11 mouse cellular contexts compared by ENCODE assay signal in the genomic region with DNA sequence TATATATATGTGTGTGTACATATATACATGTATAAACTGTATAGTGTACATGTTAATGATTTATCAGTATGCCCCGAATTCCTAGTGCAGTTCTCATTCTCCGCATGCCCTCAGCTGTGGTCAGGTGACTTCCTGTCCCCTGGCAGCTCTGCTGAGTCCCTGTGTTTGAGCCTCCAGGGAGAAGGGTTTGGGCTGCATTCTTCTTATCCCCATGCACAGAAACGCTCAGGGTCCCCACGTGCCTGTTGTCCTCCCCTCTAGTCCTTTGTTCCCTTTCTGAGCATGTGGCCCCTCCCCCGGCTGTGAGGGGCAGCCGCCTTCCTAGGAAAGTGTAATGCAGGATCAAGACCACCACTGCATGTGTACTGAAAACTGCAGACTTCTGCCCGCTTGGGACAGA. TPM values are rescaled to one million over a fixed set of nuclear protein-coding genes. Genes with fewer than 3 reads are reported as not detected.
A peak's percentile ranks its signal among the peaks of the same experiment; 100 is the strongest.
DNase-seq lines count a peak whose midpoint lies in the region; ATAC-seq and TF ChIP-seq lines count a peak whose summit lies in the region.
"Had no signal": no experiment of that assay in that cellular context is flagged by ENCODE, and none has a peak within 500 bp of the region (broad histone marks: within the 10 kb centered on the region; RNA-seq: fewer than 3 reads in every experiment).

No protein-coding gene starts in this region.

- no peaks in the 10 kb centered on the region for H3K9me3 ChIP-seq in kidney, embryonic 15.5 days (replicated peaks)
- no peaks in the 10 kb centered on the region for H3K9me3 ChIP-seq in hindbrain, postnatal 0 days (ENCODE audit: low read length)

- no peak overlapping the region for H3K4me2 ChIP-seq in kidney, embryonic 15.5 days
- no peak overlapping the region for H3K4me2 ChIP-seq in hindbrain, postnatal 0 days (ENCODE audit: low read depth, low read length)
- H3K4me2 ChIP-seq: heart, embryonic 11.5 days had no signal

- no peak for TF ChIP-seq CTCF in kidney, adult 2 months (conservative IDR thresholded peaks at IDR 0.05; ENCODE audit: insufficient read depth, insufficient read length, low read depth, low read length)
- TF ChIP-seq CTCF in hindbrain, postnatal 0 days (IDR thresholded peaks at IDR 0.05; ENCODE audit: low read depth), result no peak

- whole genome bisulfite sequencing in kidney, embryonic 15.5 days, result 11% methylated on average over 7 of the region's 7 CpGs
- WGBS in kidney, adult 2 months, result 19% methylated on average over 7 of the region's 7 CpGs
- 13% methylated on average over 7 of the region's 7 CpGs for WGBS in hindbrain, postnatal 0 days

- H3K27ac ChIP-seq in kidney, embryonic 15.5 days, result peak overlapping the region; percentile 76
- no peak overlapping the region for H3K27ac ChIP-seq in kidney, adult 2 months (ENCODE audit: insufficient read depth, low read depth, low read length)
- no peak overlapping the region for H3K27ac ChIP-seq in hindbrain, postnatal 0 days
- H3K27ac ChIP-seq: macrophage had no signal

- TF ChIP-seq POLR2A in kidney, adult 2 months (IDR thresholded peaks at IDR 0.05; ENCODE audit: low read depth, low read length), result no peak

- peaks cover 19% of the 10 kb centered on the region for H3K36me3 ChIP-seq in kidney, embryonic 15.5 days
- no peaks in the 10 kb centered on the region for H3K36me3 ChIP-seq in kidney, adult 2 months (ENCODE audit: control insufficient read depth, insufficient read depth, low read length)
- peaks cover 21% of the 10 kb centered on the region; the same call in 1 of the 2 replicates for H3K36me3 ChIP-seq in hindbrain, postnatal 0 days (ENCODE audit: insufficient read depth, low read length)

- H3K27me3 ChIP-seq in kidney, embryonic 15.5 days, result no peaks in the 10 kb centered on the region
- no peaks in the 10 kb centered on the region for H3K27me3 ChIP-seq in kidney, adult 2 months (replicated peaks; ENCODE audit: control insufficient read depth, insufficient read depth, low read length)
- H3K27me3 ChIP-seq in hindbrain, postnatal 0 days (ENCODE audit: insufficient read depth, low read length), result no peaks in the 10 kb centered on the region
- H3K27me3 ChIP-seq: CH12.LX had no signal

- H3K4me3 ChIP-seq in kidney, embryonic 15.5 days (replicated peaks), result no peak overlapping the region
- H3K4me3 ChIP-seq in kidney, adult 2 months (ENCODE audit: insufficient read depth, low read depth, low read length), result no peak overlapping the region
- no peak overlapping the region for H3K4me3 ChIP-seq in hindbrain, postnatal 0 days (ENCODE audit: low read length)

- DNase-seq in kidney, adult 2 months, result no peak
- peak; percentile 20 for DNase-seq in thymus, postnatal 4 days
- no peak for DNase-seq in thymus, adult 18-20 months
- peak; percentile 13 for DNase-seq in hindbrain, postnatal 0 days (ENCODE audit: low spot score)
- DNase-seq in T-cell, adult 2 months (ENCODE audit: low spot score), result no peak

- H3K9ac ChIP-seq in kidney, embryonic 15.5 days, result no peak overlapping the region
- no peak overlapping the region for H3K9ac ChIP-seq in hindbrain, postnatal 0 days (replicated peaks; ENCODE audit: low read length)

- H3K4me1 ChIP-seq in kidney, embryonic 15.5 days, result peaks cover 22% of the 10 kb centered on the region
- no peaks in the 10 kb centered on the region for H3K4me1 ChIP-seq in kidney, adult 2 months (ENCODE audit: control insufficient read depth, insufficient read depth, low read length)
- no peaks in the 10 kb centered on the region for H3K4me1 ChIP-seq in hindbrain, postnatal 0 days (ENCODE audit: insufficient read depth, low read length)

- ATAC-seq in kidney, embryonic 15.5 days (replicated peaks; ENCODE audit: low FRiP score), result peak; percentile 68
- ATAC-seq in hindbrain, postnatal 0 days, result 0 out of 2 replicates have a peak, but pooled peaks have one; percentile 28
- ATAC-seq in cerebellum, adult (ENCODE audit: insufficient number of reproducible peaks, low FRiP score, low TSS enrichment), result no peak
- no peak for ATAC-seq in erythroid progenitor cell, adult 5-6 weeks (replicated peaks; ENCODE audit: low FRiP score, poor library complexity, severe bottlenecking)

RNA-seq across cellular contexts. Expression of gene Mybphl, which starts 3.8 kb away (rescaled TPM):
- polyA plus RNA-seq in kidney, embryonic 15.5 days (2015; fragmentation: Nextera tagmentation; extraction: Ambion mirVana), result not detected in 2 replicates
- 0.06 TPM in 1 of 2 replicates, not detected in the other for polyA plus RNA-seq in kidney, adult 2 months (2012; rRNA removed)
- total RNA-seq in hindbrain, postnatal 0 days (2014; rRNA removed), result 0.36 TPM in 1 of 2 replicates, not detected in the other
- 0.11 and 0.19 TPM in 2 replicates for polyA plus RNA-seq in hindbrain, postnatal 0 days (2015; fragmentation: Nextera tagmentation; extraction: Ambion mirVana)
- not detected in 2 replicates for total RNA-seq in erythroid progenitor cell, adult 5-6 weeks (2015; ENCODE audit: low replicate concordance)
- not detected in 2 replicates for total RNA-seq in erythroid progenitor cell, adult 5-6 weeks (2017; ENCODE audit: low replicate concordance)
- total RNA-seq: CH12.LX had no signal
- polyA plus RNA-seq: macrophage had no signal

RNA-seq across cellular contexts. Expression of gene Psrc1, which starts 22.7 kb away (rescaled TPM):
- 47.2 and 48.8 TPM in 2 replicates for polyA plus RNA-seq in kidney, embryonic 15.5 days (2015; fragmentation: Nextera tagmentation; extraction: Ambion mirVana)
- 1.6 and 1.7 TPM in 2 replicates for polyA plus RNA-seq in kidney, adult 2 months (2012; rRNA removed)
- total RNA-seq in hindbrain, postnatal 0 days (2014; rRNA removed), result 11.0 and 15.0 TPM in 2 replicates
- 8.4 and 11.0 TPM in 2 replicates for polyA plus RNA-seq in hindbrain, postnatal 0 days (2015; fragmentation: Nextera tagmentation; extraction: Ambion mirVana)
- 42.2 and 46.9 TPM in 2 replicates for total RNA-seq in erythroid progenitor cell, adult 5-6 weeks (2015; ENCODE audit: low replicate concordance)
- total RNA-seq in erythroid progenitor cell, adult 5-6 weeks (2017; ENCODE audit: low replicate concordance), result 58.9 and 59.7 TPM in 2 replicates

RNA-seq across cellular contexts. Expression of gene Celsr2, which starts 54.5 kb away (rescaled TPM):
- polyA plus RNA-seq in kidney, embryonic 15.5 days (2015; fragmentation: Nextera tagmentation; extraction: Ambion mirVana), result 19.3 and 21.6 TPM in 2 replicates
- polyA plus RNA-seq in kidney, adult 2 months (2012; rRNA removed), result 60.5 and 67.4 TPM in 2 replicates
- 94.8 and 95.3 TPM in 2 replicates for total RNA-seq in hindbrain, postnatal 0 days (2014; rRNA removed)
- 28.1 and 30.6 TPM in 2 replicates for polyA plus RNA-seq in hindbrain, postnatal 0 days (2015; fragmentation: Nextera tagmentation; extraction: Ambion mirVana)
- total RNA-seq in erythroid progenitor cell, adult 5-6 weeks (2015; ENCODE audit: low replicate concordance), result 0.84 and 1.1 TPM in 2 replicates
- total RNA-seq in erythroid progenitor cell, adult 5-6 weeks (2017; ENCODE audit: low replicate concordance), result 1.0 TPM in 1 of 2 replicates, not detected in the other
- total RNA-seq: CH12.LX had no signal
- polyA plus RNA-seq: macrophage had no signal

Comparison
In these comparisons a context has a peak if more than half of its experiments do, and no peak if none do; other contexts are left out.
1. DNase-seq: peak in thymus, postnatal 4 days (single experiment) and hindbrain, postnatal 0 days (single experiment); none in kidney, adult 2 months (single experiment), thymus, adult 18-20 months (0 of 2) and T-cell, adult 2 months (single experiment).
2. ATAC-seq: peak in kidney, embryonic 15.5 days (single experiment) and hindbrain, postnatal 0 days (single experiment); none in cerebellum, adult (single experiment) and erythroid progenitor cell, adult 5-6 weeks (single experiment).